Mouse (Mus musculus) forebrain, postnatal 0 days (tissue): ENCODE data around the gene Cyp2u1. TPM values are rescaled to one million over a fixed set of nuclear protein-coding genes. Genes with fewer than 3 reads are reported as not detected.

Experiments used
- ATAC-seq: fragments of 200-750 bp; cut with Nextera tagmentation; 2 replicates; pipeline ENCODE4 v1.8.0; 2017; ENCODE audit warnings: mild to moderate bottlenecking, moderate library complexity
- DNase-seq: peaks from one replicate; pipeline ENCODE4 v3.0.0-alpha.2; 2015
- H3K27ac ChIP-seq: fragments of 300-500 bp; sonication (generic); 2 replicates; pipeline ENCODE4 v1.5.1; 2014; ENCODE audit warnings: low read depth, mild to moderate bottlenecking, antibody characterized with exemption, low read length, moderate library complexity, mixed read lengths
- H3K27me3 ChIP-seq: fragments of 300-500 bp; sonication (generic); 2 replicates; pipeline ENCODE4 v1.6.1; 2014; ENCODE audit warnings: mild to moderate bottlenecking, low read length, mixed read lengths; ENCODE audit not compliant: insufficient read depth
- H3K36me3 ChIP-seq: fragments of 300-500 bp; sonication (generic); 2 replicates; pipeline ENCODE4 v1.6.1; 2014; ENCODE audit warnings: mild to moderate bottlenecking, moderate library complexity; ENCODE audit not compliant: insufficient read depth
- H3K4me1 ChIP-seq: fragments of 300-500 bp; sonication (generic); 2 replicates; pipeline ENCODE4 v1.6.1; 2014; ENCODE audit warnings: antibody characterized with exemption; ENCODE audit not compliant: insufficient read depth
- H3K4me2 ChIP-seq: fragments of 300-500 bp; sonication (generic); 2 replicates; pipeline ENCODE4 v1.6.1; 2014; ENCODE audit warnings: low read depth, mild to moderate bottlenecking, moderate library complexity
- H3K4me3 ChIP-seq: fragments of 300-500 bp; sonication (generic); 2 replicates; pipeline ENCODE4 v1.5.1; 2014; ENCODE audit warnings: low read depth, low read length, mixed read lengths
- H3K9ac ChIP-seq: fragments of 300-500 bp; sonication (generic); 2 replicates; pipeline ENCODE4 v1.6.1; 2014; ENCODE audit warnings: mild to moderate bottlenecking
- H3K9me3 ChIP-seq: fragments of 300-500 bp; sonication (generic); 2 replicates; pipeline ENCODE4 v1.6.1; 2016; ENCODE audit warnings: low read length
- CTCF ChIP-seq: sonication (generic); IDR thresholded peaks from 2 replicates; pipeline ENCODE4 v1.5.1; 2016; ENCODE audit warnings: antibody characterized with exemption, control low read depth, low read depth
- WGBS: fragments of 180-500 bp; shearing (Covaris S2); extraction: QIAGEN DNeasy Blood & Tissue Kit; methylation state at CpG from one replicate; pipeline ENCODE4 v1.1.7; 2014; 5-methylcytosine and 5-hydroxymethylcytosine counted together
- polyA plus RNA-seq: library from polyadenylated mRNA; unstranded; fragments of >200 nt; fragmentation: Nextera tagmentation; extraction: Ambion mirVana; gene quantifications from 2 replicates; pipeline ENCODE4 v1.2.1, GENCODE M21; 2015
- total RNA-seq: library from RNA; depleted of rRNA; stranded (reverse); fragments of >200 nt; gene quantifications from 2 replicates; pipeline ENCODE4 v1.2.3, GENCODE M21; 2014

Cyp2u1 gene
- total and polyA plus RNA-seq, 2 experiments from 2014 or later: 11.0 to 14.7 TPM

GRCm38 (mm10) chr3:131271157-131271556 lies 31.9 kb downstream of the Cyp2u1 start:
- H3K36me3 ChIP-seq: no peaks in the 10 kb centered on the region
- H3K4me2 ChIP-seq: peak overlapping the region; percentile 85
- H3K4me1 ChIP-seq: no peaks in the 10 kb centered on the region
- H3K27me3 ChIP-seq: no peaks in the 10 kb centered on the region
- ATAC-seq: no peak
- 0 out of 2 replicates have a peak, but pooled peaks have one; percentile 10 for TF ChIP-seq CTCF
- H3K4me3 ChIP-seq: peak overlapping the region; percentile 72
- no peaks in the 10 kb centered on the region for H3K9me3 ChIP-seq
- no peak for DNase-seq
- 7% methylated on average over 8 of the region's 8 CpGs for WGBS
- H3K27ac ChIP-seq: no peak overlapping the region
- no peak overlapping the region for H3K9ac ChIP-seq

GRCm38 (mm10) chr3:131270381-131270780 lies 32.6 kb downstream of the Cyp2u1 start:
- ATAC-seq: no peak
- no peaks in the 10 kb centered on the region for H3K27me3 ChIP-seq
- H3K4me3 ChIP-seq: no peak overlapping the region
- H3K4me2 ChIP-seq: no peak overlapping the region
- no peak for DNase-seq
- 21% methylated on average over 6 of the region's 6 CpGs for WGBS
- H3K4me1 ChIP-seq: no peaks in the 10 kb centered on the region
- no peak overlapping the region for H3K27ac ChIP-seq
- H3K36me3 ChIP-seq: no peaks in the 10 kb centered on the region
- H3K9me3 ChIP-seq: no peaks in the 10 kb centered on the region
- TF ChIP-seq CTCF: no peak
- H3K9ac ChIP-seq: no peak overlapping the region

- ATAC-seq (no peak), DNase-seq (no peak)
- no peak for TF ChIP-seq CTCF
- no peaks in the 10 kb centered on the region for H3K9me3 ChIP-seq
- no peaks in the 10 kb centered on the region for H3K27me3 ChIP-seq
- H3K4me1 ChIP-seq: no peaks in the 10 kb centered on the region
- WGBS: 65% methylated on average over 3 of the region's 3 CpGs
- no peaks in the 10 kb centered on the region; the same call in 1 of the 2 replicates for H3K36me3 ChIP-seq
- H3K4me2 ChIP-seq: no peak overlapping the region
- no peak overlapping the region for H3K4me3 ChIP-seq
- no peak overlapping the region for H3K27ac ChIP-seq
- no peak overlapping the region for H3K9ac ChIP-seq
These were observed 36.5 kb downstream of the Cyp2u1 start for GRCm38 (mm10) chr3:131266366-131267050.

- Histone ChIP-seq H3K4me1 (no peaks in the 10 kb centered on the region), H3K9ac (no peak overlapping the region), H3K4me3 (no peak overlapping the region), H3K27me3 (no peaks in the 10 kb centered on the region), H3K27ac (no peak overlapping the region), H3K36me3 (no peaks in the 10 kb centered on the region; the same call in 1 of the 2 replicates), H3K9me3 (no peaks in the 10 kb centered on the region), H3K4me2 (no peak overlapping the region)
- DNase-seq: no peak
- no peak for TF ChIP-seq CTCF
- 91% methylated on average over 8 of the region's 8 CpGs for WGBS
- no peak for ATAC-seq
These were observed 37.5 kb downstream of the Cyp2u1 start for GRCm38 (mm10) chr3:131265516-131265915.

- DNase-seq (no peak), ATAC-seq (no peak)
- Histone ChIP-seq H3K9ac (no peak overlapping the region), H3K4me3 (no peak overlapping the region), H3K27ac (no peak overlapping the region), H3K36me3 (no peaks in the 10 kb centered on the region; the same call in 1 of the 2 replicates), H3K27me3 (no peaks in the 10 kb centered on the region), H3K4me2 (no peak overlapping the region), H3K9me3 (no peaks in the 10 kb centered on the region), H3K4me1 (no peaks in the 10 kb centered on the region)
- TF ChIP-seq CTCF: no peak
- 86% methylated on average over 15 of the region's 15 CpGs for WGBS
These were observed 39.1 kb downstream of the Cyp2u1 start for GRCm38 (mm10) chr3:131263766-131264486.

GRCm38 (mm10) chr3:131260418-131260817 lies 42.6 kb downstream of the Cyp2u1 start:
- no peak for TF ChIP-seq CTCF
- H3K36me3 ChIP-seq: no peaks in the 10 kb centered on the region; the same call in 1 of the 2 replicates
- no peaks in the 10 kb centered on the region for H3K9me3 ChIP-seq
- whole genome bisulfite sequencing: 97% methylated on average over 6 of the region's 6 CpGs
- no peak for DNase-seq
- no peak overlapping the region for H3K4me2 ChIP-seq
- H3K27me3 ChIP-seq: no peaks in the 10 kb centered on the region
- H3K4me3 ChIP-seq: no peak overlapping the region
- H3K4me1 ChIP-seq: no peaks in the 10 kb centered on the region
- no peak for ATAC-seq
- no peak overlapping the region for H3K27ac ChIP-seq
- H3K9ac ChIP-seq: no peak overlapping the region

- H3K27ac ChIP-seq: no peak overlapping the region
- no peaks in the 10 kb centered on the region for H3K27me3 ChIP-seq
- 89% methylated on average over 9 of the region's 9 CpGs for WGBS
- H3K9me3 ChIP-seq: no peaks in the 10 kb centered on the region
- ATAC-seq: no peak
- TF ChIP-seq CTCF: no peak
- no peak overlapping the region for H3K9ac ChIP-seq
- DNase-seq: no peak
- H3K4me1 ChIP-seq: no peaks in the 10 kb centered on the region
- H3K4me3 ChIP-seq: no peak overlapping the region
- no peak overlapping the region for H3K4me2 ChIP-seq
- no peaks in the 10 kb centered on the region; the same call in 1 of the 2 replicates for H3K36me3 ChIP-seq
These were observed 43.5 kb downstream of the Cyp2u1 start for GRCm38 (mm10) chr3:131259392-131259965.
